Mouse (Mus musculus): ENCODE data around the gene Il34.

Il34 gene

DNA sequence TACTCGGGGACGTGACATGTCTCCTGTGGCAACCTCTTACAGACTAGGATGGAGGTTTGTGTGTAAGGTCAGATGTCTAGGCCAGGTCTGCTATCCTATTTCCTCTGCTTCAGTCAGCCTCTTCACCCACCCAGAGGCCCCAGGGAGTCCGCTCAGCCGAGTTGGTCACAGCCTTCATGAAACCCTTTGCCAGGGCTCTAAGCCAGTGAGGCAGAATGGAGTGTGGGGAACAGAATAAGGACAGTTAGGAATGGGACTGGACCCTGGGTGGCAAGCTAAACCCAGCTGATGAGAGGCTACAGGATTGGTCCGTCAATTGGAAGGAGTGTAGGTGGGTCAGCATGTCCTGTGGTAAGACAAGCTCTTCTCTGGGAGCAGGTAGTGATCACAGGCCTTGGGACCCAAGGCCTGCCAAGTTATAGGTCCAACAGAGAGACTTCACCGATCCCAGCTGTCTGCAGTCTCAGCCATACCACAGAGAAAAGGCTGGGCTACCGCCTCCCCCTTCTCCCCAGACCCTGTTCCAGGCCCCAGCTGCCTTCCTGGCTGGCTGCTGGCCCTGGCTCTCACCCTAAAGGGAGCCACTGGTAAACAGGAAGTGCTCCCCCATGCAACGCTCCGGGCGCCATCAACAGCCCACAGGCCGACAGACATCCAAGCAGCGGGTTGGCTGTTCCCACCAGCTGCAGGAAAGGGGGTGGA, 86.6 kb downstream of the Il34 start:
- CTCF ChIA-PET: interaction anchor here in 1 of 4 experiments (1.2 kb wide), 1 partner anchor 8 kb away, joined by 5 read pairs; no protein-coding TSS in a partner anchor
- POLR2A ChIA-PET: interaction anchor here in 2 of 4 experiments (0.9 to 5.8 kb wide), 8 partner anchors 10 to 492 kb away, joined by 3 to 17 read pairs (median 4); no protein-coding TSS in a partner anchor

- CTCF ChIA-PET: interaction anchor here in 2 of 4 experiments (1.2 to 1.7 kb wide), 2 partner anchors 9 kb away, joined by 5 read pairs; no protein-coding TSS in a partner anchor
- POLR2A ChIA-PET: interaction anchor here in 2 of 4 experiments (0.6 to 5.8 kb wide), 5 partner anchors 9 to 165 kb away, joined by 3 to 17 read pairs (median 4); no protein-coding TSS in a partner anchor
These were observed 87.3 kb downstream of the Il34 start for GRCm38 (mm10) chr8:110718209-110718968.

- ChIA-PET CTCF (interaction anchor here in 1 of 4 experiments (1.7 kb wide), 1 partner anchor 10 kb away, joined by 5 read pairs; no protein-coding TSS in a partner anchor), POLR2A (interaction anchor here in 1 of 4 experiments (0.7 to 1.1 kb wide), 3 partner anchors 9 to 166 kb away, joined by 3 read pairs; no protein-coding TSS in a partner anchor)
These were observed 88.6 kb downstream of the Il34 start for GRCm38 (mm10) chr8:110717131-110717530.

DNA sequence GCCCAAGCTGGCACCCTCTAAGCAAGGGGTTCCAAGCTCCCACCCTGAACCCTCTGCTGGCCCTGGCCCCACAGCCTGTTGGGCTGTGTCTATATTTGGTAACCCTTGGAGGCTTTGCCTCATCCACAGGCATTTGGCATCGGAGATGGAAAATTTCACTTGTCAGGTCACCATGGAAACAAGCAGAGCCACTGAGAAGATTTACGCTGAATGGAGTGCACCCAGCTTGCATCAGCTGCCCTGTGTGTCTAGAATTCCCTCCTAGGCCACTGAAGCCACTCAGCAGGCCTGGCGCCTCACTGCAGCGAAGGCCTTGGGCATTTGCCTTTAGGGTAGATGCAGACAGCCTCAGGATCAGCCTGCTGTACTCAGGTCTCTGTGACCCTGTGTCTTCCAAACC, 89.6 kb downstream of the Il34 start:
- POLR2A ChIA-PET: interaction anchor here in 2 of 4 experiments (0.8 to 1.8 kb wide), 2 partner anchors 11 to 97 kb away, joined by 3 to 4 read pairs; partner anchors contain the start of gene Vac14 (in 1 of the 2)
- CTCF ChIA-PET: interaction anchor here in 2 of 4 experiments (0.6 to 3.0 kb wide), 2 partner anchors 11 to 86 kb away, joined by 4 to 13 read pairs; no protein-coding TSS in a partner anchor

DNA sequence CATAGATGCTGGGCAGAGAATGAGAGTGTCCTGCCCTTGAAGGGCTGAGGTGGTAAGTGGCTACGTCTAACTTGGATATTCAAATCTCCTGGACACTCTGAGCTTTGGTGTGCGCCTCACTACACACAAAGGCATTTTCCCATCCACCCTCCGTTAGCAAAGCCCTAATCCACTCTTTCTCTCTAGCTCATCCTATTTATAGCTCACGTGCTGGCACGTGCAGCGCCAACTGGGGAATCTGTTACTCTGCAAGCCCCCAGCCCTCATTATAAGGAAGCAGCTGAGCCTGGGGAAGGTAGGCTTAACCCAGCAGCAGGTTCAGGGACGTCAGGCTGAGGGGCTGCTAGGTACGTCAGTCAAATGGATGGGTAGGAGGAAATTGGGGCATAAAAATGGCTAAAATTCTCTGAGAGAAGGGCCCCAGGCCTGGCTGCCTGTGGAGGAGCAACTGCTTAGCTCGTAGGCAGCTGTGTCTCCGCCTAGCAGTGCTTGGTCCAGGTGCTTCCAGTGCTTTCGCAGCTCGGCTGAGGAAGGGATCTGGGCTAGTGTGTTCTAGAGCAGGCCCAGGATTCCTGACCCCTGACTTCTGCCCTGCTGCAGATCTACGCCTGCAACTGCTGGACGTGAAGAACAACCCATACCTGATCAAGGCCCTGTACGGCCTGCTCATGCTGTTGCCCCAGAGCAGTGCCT, 90.8 kb downstream of the Il34 start:
- ChIA-PET POLR2A (interaction anchor here in 2 of 4 experiments (0.6 to 2.1 kb wide), 9 partner anchors 9 to 767 kb away, joined by 3 to 7 read pairs (median 4); partner anchors contain the start of gene Vac14 (in 1 of the 2)), CTCF (interaction anchor here in 2 of 4 experiments (0.6 to 3.0 kb wide), 3 partner anchors 9 to 47 kb away, joined by 3 to 13 read pairs (median 3); no protein-coding TSS in a partner anchor)

- ChIA-PET CTCF (interaction anchor here in 1 of 4 experiments (0.7 to 1.1 kb wide), 2 partner anchors 14 to 94 kb away, joined by 3 to 6 read pairs; partner anchors contain the start of gene Vac14), POLR2A (interaction anchor here in 3 of 4 experiments (0.6 to 2.2 kb wide), 5 partner anchors 11 to 935 kb away, joined by 3 to 8 read pairs (median 4); partner anchors contain the start of gene Ap1g1 (in 1 of the 3))
These were observed 92.7 kb downstream of the Il34 start for GRCm38 (mm10) chr8:110713073-110713472.

DNA sequence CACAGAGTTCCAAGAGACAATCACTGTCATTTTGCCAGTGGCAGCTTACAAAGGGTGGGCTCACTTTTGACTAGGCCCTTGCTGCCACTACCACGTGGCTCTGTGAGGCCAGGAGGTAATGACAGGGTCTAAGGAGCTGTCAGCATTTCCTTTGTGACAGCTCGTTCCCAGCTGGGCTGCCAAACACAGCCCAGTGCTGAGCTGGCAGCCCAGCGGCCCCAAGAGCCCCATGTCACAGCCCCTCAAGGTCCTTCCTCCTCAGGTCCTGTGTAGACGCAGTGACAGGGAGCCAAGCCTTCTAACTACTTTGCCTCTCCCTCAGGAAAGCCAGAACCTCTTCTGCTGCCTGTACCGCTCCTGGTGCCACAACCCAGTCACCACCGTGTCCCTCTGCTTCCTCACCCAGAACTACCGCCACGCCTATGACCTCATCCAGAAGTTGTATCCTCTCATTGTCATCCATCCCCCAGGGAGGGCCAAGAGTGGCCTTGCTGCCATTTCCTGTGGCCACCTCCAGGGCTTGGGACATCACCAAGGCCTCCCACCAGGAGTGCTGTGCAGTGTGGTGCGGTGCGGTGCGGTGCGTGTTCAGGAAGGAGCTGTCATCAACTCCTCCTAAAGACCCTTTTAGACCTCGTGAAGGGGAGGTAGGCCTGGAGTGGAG, 94.3 kb downstream of the Il34 start:
- ChIA-PET POLR2A (interaction anchor here in 1 of 4 experiments (0.6 to 1.6 kb wide), 3 partner anchors 21 to 348 kb away, joined by 3 to 4 read pairs (median 3); no protein-coding TSS in a partner anchor), CTCF (interaction anchor here in 2 of 4 experiments (0.6 to 1.6 kb wide), 3 partner anchors 82 to 222 kb away, joined by 3 to 4 read pairs (median 3); no protein-coding TSS in a partner anchor)

DNA sequence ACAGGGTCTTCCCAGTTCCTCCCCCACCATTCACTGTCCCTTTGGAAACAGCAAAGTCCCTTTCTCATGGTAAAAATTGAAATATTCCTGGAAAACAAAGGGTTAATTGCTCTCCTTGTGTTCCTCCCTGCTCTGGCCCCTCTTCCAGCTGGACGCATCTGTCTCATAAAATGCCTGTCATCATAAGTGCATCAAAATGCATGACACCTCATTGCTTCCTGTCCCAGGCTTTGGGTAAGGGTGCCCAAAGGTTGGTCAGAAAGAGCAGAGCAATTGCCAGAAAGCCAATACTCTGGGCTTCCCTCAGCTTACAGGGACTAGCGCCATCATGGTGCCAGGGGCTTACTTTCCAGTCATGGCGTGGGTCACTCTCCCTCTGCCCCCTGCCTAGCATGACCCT, 95.1 kb downstream of the Il34 start:
- ChIA-PET POLR2A (interaction anchor here in 1 of 4 experiments (0.7 to 1.6 kb wide), 3 partner anchors 20 to 189 kb away, joined by 3 to 4 read pairs (median 3); no protein-coding TSS in a partner anchor), CTCF (interaction anchor here in 3 of 4 experiments (0.6 to 1.6 kb wide), 4 partner anchors 16 to 221 kb away, joined by 3 to 4 read pairs (median 3); no protein-coding TSS in a partner anchor)

- POLR2A ChIA-PET: interaction anchor here in 1 of 4 experiments (1.2 to 1.6 kb wide), 2 partner anchors 10 to 11 kb away, joined by 4 to 6 read pairs; no protein-coding TSS in a partner anchor
- CTCF ChIA-PET: interaction anchor here in 2 of 4 experiments (0.5 to 0.9 kb wide), 2 partner anchors 18 to 68 kb away, joined by 3 to 4 read pairs; no protein-coding TSS in a partner anchor
These were observed 97.3 kb downstream of the Il34 start for GRCm38 (mm10) chr8:110708429-110708828.

DNA sequence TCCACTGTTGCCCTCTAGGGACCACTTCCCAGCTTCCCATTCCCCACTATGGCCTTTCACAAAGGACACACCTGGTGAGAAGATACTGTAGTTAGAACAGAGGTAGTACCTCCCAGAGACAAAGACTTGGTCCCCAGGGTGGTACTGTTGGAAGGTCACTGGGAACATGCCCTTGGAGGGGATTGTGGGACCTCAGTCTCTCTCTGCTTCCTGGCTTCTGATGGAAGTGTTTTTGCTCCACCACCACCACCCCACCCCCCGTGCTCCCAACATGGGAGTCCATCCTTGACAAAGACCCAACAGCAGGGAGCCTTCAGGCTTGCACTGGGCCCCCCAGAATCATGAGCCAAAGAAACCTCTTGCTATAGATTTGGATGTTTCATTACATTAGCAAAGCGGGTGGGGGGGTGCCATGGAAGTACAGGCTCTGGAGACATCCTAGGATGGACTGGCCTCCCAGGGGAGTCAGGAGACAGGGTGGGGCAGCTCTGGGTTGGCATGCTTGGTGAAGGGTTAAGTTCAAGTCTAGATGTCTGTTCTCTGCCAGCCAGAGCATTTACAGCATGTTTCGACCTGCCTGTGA, 99.3 kb downstream of the Il34 start:
- CTCF ChIA-PET: interaction anchor here in 3 of 4 experiments (0.5 to 1.5 kb wide), 4 partner anchors 20 to 359 kb away, joined by 3 to 7 read pairs (median 4); no protein-coding TSS in a partner anchor
- POLR2A ChIA-PET: interaction anchor here in 3 of 4 experiments (0.7 to 2.3 kb wide), 5 partner anchors 9 to 446 kb away, joined by 4 to 11 read pairs (median 4); partner anchors contain the start of gene Mtss1l (in 1 of the 3)

DNA sequence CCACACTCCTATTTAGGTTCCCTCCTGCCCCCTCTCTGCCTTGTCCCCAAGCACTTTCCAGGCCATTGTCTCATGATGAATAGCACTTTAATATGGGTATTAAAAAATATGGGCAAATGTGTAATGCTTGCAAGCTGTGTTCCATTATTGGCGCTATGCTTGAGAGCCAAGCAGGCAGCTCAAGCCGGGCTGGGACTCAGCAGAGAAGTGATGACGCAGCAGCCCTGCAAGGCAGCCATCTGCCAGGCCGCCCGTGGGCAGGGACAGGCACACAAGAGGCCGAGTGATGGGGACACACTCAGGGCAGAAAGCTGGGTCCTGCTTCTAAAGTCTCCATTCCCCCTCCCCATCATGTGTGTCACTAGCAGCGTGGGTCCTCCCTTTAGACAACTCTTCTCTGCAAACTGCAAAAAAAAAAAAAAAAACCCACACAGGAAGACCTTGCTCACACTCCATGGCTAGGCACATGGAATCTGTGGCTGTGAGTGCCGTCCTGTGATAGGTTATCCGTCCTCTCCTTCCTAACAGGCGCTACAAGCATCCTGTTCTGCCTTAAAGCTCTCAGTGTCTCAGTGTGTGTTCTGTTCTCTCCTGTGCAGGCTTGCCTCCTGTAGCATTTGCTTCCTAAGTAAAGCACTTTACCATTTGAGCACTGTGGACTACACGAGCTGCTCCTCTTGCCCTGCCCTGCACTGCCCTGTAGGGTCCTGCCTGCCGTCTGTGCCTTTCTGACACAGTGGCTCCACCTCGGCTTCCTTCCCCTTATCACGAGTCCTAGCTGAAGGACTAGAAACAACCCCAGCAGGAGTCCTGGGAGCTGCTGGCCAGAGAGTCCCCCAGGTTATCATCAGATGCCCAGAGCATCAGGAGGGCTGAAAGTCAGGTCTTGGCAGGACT, 100.1 kb downstream of the Il34 start:
- ChIA-PET POLR2A (interaction anchor here in 3 of 4 experiments (0.7 to 2.3 kb wide), 8 partner anchors 9 to 447 kb away, joined by 3 to 11 read pairs (median 4); partner anchors contain the start of gene Mtss1l (in 1 of the 3)), CTCF (interaction anchor here (0.5 to 1.5 kb wide), 5 partner anchors 21 to 399 kb away, joined by 3 to 7 read pairs (median 5); no protein-coding TSS in a partner anchor)

DNA sequence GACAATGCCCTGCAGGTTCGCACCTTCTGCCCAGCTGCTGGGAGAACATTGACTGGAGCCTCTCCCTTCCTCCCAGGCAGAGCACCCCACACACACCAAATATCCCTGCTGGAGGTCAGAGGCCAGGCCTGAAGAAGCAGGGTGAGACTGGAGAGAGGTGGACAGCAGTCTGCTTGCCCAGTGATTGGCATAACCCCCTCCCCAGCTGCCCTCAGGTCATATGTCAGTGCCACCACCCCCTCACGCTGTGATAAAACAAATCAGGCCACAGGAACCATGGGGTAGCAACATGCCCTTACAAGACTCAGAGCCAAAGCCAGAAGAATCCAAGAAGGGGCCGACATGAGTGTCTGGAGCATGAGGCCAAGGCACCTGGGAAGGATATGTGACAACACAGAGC, 101.6 kb downstream of the Il34 start:
- POLR2A ChIA-PET: interaction anchor here in 2 of 4 experiments (1.0 to 1.5 kb wide), 4 partner anchors 10 to 33 kb away, joined by 3 to 6 read pairs (median 4); no protein-coding TSS in a partner anchor
- CTCF ChIA-PET: interaction anchor here in 1 of 4 experiments (1.1 kb wide), 1 partner anchor 75 kb away, joined by 3 read pairs; no protein-coding TSS in a partner anchor

DNA sequence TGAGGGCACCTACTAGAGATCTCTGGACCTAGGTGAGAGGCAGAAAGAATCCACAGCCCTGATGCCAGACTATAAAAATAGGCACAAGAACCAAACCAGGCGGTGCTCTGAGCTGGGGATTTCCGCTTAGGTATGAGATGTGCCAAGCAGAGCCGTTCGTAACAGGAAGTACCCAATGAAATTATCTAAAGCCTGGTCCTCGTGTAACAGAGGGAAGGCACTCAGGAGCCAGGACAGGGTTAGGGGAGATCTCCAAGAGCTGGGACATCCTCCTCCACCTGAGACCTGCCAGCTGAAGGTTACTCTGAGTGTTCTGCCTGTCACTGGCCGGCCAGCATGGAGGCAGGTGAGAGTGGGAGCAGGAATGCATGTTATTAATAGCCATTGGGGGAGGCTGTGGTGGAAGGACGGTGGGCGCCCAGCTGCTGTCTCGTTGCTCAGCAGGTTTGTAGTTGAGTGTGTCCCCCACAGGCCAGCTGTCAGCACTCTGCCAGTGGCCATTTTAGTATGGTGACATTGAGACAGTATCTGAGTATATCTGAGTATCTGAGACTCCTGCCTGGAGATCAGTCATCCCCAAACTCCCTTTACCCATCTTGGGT, 102.2 kb downstream of the Il34 start:
- POLR2A ChIA-PET: interaction anchor here in 1 of 4 experiments (1.0 to 2.0 kb wide), 6 partner anchors 11 to 277 kb away, joined by 3 to 7 read pairs (median 6); partner anchors contain the start of gene Il34
- CTCF ChIA-PET: no interaction called here

DNA sequence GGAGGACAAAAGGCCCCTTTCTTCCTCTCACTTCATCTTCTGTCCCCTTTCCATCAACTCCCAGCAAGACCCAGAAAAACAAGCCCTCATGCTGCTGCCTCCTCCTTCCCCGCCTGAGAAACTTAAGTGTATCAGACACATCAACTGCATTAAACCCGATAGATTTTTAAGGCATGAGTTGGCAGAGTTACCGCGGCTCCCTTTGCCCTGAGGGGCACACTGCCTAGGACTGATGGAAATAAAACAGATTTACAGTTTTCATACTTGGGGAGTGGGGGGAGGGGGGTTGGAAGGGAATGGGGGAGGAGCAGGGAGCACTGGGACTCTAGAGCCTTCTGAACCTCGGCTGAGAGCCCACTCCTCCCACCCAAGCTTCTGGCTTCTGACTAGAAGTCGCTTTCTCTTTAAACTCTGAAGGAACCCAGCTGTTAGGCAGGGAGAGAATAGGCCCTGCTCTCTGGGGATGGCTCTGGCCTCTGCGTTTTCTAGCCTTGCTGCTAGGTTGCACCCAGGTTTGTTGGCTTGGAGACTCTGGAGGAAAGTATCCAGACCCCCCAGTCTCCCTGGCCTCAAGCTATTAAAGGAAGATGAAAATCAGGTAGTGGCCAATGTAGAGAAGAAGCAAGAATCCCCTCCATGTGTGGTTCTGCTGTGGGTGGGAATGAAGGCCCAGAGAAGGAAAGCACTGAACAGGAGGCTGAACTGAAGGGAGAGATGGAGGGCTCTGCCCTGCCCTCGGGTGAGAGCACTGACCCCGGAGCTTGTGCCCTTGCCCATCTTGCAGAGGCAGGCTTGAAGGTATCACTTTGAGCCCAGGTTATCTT, 102.9 kb downstream of the Il34 start:
- CTCF ChIA-PET: interaction anchor here in 1 of 4 experiments (1.6 kb wide), 1 partner anchor 24 kb away, joined by 4 read pairs; no protein-coding TSS in a partner anchor
- POLR2A ChIA-PET: interaction anchor here in 1 of 4 experiments (1.0 to 2.0 kb wide), 8 partner anchors 10 to 278 kb away, joined by 3 to 7 read pairs (median 4); partner anchors contain the start of gene Il34

All from embryonic stem cell, embryonic (primary cell).